Mouse (Mus musculus) adrenal gland, postnatal 4 days (tissue): Measurements from ENCODE around the gene Ndufs5. TPM values are rescaled to one million over a fixed set of nuclear protein-coding genes. Genes with fewer than 3 reads are reported as not detected.
A peak's percentile ranks its signal among the peaks of the same experiment; 100 is the strongest.

Source experiments
- DNase-seq, 2 experiments: peaks; one replicate each; pipeline ENCODE4 v3.0.0; 2021 to 2022; ENCODE audit warnings: low spot score in 2 of 2, mixed read lengths in 2 of 2
- total RNA-seq, 2 experiments: library from RNA; stranded (reverse); gene quantifications; 2 replicates each; pipeline ENCODE4 v1.2.3; 2021

The Ndufs5 gene
- total RNA-seq, 2 experiments from 2014 or later = 170 to 195 TPM

GRCm38 (mm10) chr4:123692071-123692470 lies 25.9 kb downstream of the Ndufs5 start:
- DNase-seq = no peak

GRCm38 (mm10) chr4:123690311-123690710 lies 27.7 kb downstream of the Ndufs5 start:
- peak in 1 of 2 experiments; percentile 31 for DNase-seq

GRCm38 (mm10) chr4:123687025-123687781 lies 30.8 kb downstream of the Ndufs5 start:
- DNase-seq = peak in 1 of 2 experiments; percentile 34

- no peak for DNase-seq
These were observed 31.5 kb downstream of the Ndufs5 start for GRCm38 (mm10) chr4:123686368-123687024.

- DNase-seq = no peak
These were observed 32.3 kb downstream of the Ndufs5 start for GRCm38 (mm10) chr4:123685506-123686242.

- no peak for DNase-seq
These were observed 33.0 kb downstream of the Ndufs5 start for GRCm38 (mm10) chr4:123685046-123685445.

- no peak for DNase-seq
These were observed 33.7 kb downstream of the Ndufs5 start, which contains the start of gene Macf1 for GRCm38 (mm10) chr4:123684260-123684659. Gene Macf1 (minus strand): TSS chr4:123684360.

- DNase-seq = no peak
These were observed 35.7 kb downstream of the Ndufs5 start for GRCm38 (mm10) chr4:123682291-123682690.

GRCm38 (mm10) chr4:123680962-123681361 lies 37.0 kb downstream of the Ndufs5 start:
- DNase-seq = no peak

- DNase-seq = no peak
These were observed 40.8 kb downstream of the Ndufs5 start for GRCm38 (mm10) chr4:123677060-123677804.

GRCm38 (mm10) chr4:123670598-123670997 lies 47.4 kb downstream of the Ndufs5 start:
- no peak for DNase-seq

GRCm38 (mm10) chr4:123669696-123670095 lies 48.3 kb downstream of the Ndufs5 start:
- no peak for DNase-seq

- peak; percentile 47 to 68 for DNase-seq
These were observed 50.6 kb downstream of the Ndufs5 start for GRCm38 (mm10) chr4:123667260-123667867.

GRCm38 (mm10) chr4:123666517-123666916 lies 51.5 kb downstream of the Ndufs5 start:
- no peak for DNase-seq

- no peak for DNase-seq
These were observed 52.2 kb downstream of the Ndufs5 start for GRCm38 (mm10) chr4:123665681-123666278.

GRCm38 (mm10) chr4:123664951-123665661 lies 52.9 kb downstream of the Ndufs5 start:
- peak; percentile 20 to 36 for DNase-seq

GRCm38 (mm10) chr4:123664021-123664950 lies 53.7 kb downstream of the Ndufs5 start:
- peak; percentile 49 to 54 for DNase-seq

- no peak for DNase-seq
These were observed 54.4 kb downstream of the Ndufs5 start for GRCm38 (mm10) chr4:123663688-123663965.
